Mouse (Mus musculus) left cerebral cortex, adult 18-20 months (tissue): Measurements from ENCODE around the gene Pam. TPM values are rescaled to one million over a fixed set of nuclear protein-coding genes. Genes with fewer than 3 reads are reported as not detected.

Source experiments
- DNase-seq, 2 experiments: peaks; one replicate each; pipeline ENCODE4 v3.0.0; 2021 to 2022; ENCODE audit warnings: low spot score in 2 of 2, mixed read lengths in 1 of 2
- total RNA-seq, 2 experiments: library from RNA; stranded (reverse); gene quantifications; 2 replicates each; pipeline ENCODE4 v1.2.3; 2021

Gene Pam
- total RNA-seq, 2 experiments from 2014 or later: 257 to 260 TPM

DNA sequence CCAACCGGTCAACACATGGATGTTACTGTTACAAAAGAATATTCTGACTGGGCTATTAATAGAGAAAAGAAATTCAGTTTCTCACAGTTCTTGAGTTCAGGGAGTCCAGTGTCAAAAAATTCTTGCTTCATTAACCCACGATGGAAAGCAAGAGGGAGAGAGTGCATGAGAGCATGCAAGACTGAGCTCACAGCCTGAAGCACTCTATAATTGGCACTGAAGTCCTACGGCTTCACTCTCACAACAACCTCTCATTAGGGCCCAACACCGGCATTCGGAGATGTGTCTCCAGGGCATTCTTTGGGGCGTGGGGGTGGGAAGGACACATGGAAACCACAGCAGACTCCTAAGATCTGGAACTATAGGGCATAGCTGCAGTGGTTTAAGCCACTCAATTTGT lies 12.5 kb downstream of the Pam start:
- no peak for DNase-seq

GRCm38 (mm10) chr1:98080431-98080830 lies 15.0 kb downstream of the Pam start:
- DNase-seq: no peak

DNA sequence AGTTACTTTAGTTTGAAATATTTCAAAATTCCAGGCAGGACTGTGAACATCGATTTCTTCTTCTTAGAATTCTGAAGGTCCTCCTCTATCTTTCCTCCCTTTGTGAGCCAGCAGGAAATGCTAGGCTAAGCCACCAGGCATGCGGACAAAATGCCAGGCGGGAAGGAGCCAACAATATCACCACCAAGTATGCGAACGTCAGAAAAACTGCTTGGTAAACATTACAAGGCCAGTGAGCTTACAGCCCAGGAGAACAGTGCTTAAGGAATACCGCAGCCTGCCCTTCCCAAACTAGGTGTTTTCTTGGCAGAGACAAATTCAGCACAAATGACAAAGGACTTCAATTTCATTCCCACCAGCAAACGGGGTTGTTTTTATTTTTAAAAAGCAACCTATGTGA lies 15.8 kb downstream of the Pam start:
- DNase-seq: no peak

GRCm38 (mm10) chr1:98078735-98079134 lies 16.7 kb downstream of the Pam start:
- no peak for DNase-seq

DNA sequence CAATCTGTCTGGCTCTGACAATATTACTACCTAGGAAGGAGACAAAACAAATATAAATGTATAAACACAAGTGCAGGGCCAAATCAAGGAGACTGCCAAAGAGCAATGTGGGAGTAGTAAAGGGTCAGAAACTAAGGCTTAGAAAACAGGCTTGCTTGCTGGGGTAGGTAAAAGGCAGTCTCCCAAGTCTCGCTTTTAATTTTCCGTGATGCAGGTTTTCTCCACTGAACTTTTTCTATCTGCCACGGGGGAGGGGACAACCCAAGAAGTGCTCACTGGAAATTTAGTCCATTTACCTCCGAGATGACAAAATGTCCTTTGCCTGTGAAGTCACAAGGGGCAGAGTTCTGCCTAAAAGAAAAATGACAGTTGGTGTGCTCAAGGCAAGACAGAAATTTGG lies 21.6 kb downstream of the Pam start:
- DNase-seq: no peak

DNA sequence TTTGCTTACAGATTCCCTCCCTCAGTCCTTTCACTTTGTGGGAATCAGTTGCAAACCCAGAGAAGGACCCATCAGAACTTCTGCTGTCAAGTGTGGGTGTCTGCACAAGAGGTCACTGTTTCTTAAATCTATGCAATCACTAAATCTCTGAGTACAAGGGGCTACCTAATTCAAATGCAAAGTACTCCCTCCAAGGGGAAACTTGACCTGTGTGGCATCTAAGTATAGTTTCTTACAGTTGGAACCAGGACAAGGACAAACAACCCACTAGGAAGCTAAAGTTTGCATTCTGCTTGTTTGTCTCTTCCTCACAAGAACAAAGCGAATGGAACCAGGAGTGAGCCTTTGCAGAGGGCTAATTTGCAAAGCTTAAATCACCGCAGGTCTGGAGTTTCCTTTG lies 22.3 kb downstream of the Pam start:
- DNase-seq: no peak

GRCm38 (mm10) chr1:98072045-98072444 lies 23.4 kb downstream of the Pam start:
- no peak for DNase-seq

GRCm38 (mm10) chr1:98071436-98071835 lies 24.0 kb downstream of the Pam start:
- DNase-seq: no peak

DNA sequence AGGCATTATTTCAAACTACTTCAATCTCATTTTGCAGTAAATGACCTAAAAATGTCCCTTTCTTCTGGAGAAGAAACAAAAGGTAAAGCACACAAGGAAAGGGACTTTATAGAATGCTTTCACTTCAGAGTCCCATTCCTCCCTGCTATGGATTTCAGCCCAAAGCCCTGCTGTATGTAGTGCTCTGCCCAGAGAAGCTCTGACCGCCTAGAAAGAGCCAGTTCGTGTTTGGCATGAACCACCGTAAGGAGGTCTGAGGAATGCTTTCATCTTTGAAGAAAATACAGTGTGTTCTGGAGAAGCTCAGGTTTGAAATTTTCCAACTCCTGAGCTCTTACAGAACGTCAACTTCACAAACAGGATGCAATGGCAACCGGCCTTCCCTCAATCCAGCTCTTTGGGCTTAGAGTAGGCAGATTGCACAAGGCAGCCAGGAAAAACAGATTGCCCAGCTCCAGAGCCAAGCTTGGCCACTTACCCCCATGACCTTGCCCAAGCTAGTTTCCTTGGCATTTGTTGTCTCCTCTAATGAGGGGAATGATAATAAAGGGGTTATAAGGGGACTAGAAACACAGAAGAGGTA lies 24.6 kb downstream of the Pam start:
- no peak for DNase-seq

DNA sequence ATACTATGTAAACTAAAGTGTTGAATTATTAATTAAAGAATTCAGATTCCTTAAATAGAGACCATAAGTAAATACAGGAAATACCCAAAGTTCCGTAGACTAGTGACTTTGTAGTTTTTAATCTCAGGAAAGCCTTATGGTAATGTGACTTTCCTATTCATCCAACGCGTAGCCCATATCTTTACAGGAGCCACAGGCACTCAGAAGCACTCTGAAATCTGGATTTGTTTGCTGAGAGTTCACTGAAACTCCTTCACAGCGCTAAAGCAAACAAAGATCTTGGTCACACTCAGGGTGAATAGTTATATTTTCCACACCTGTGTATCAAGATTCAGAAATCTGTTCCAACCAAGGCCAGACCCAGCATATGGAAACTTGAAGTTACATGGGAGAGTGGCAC lies 27.3 kb downstream of the Pam start:
- DNase-seq: no peak

DNA sequence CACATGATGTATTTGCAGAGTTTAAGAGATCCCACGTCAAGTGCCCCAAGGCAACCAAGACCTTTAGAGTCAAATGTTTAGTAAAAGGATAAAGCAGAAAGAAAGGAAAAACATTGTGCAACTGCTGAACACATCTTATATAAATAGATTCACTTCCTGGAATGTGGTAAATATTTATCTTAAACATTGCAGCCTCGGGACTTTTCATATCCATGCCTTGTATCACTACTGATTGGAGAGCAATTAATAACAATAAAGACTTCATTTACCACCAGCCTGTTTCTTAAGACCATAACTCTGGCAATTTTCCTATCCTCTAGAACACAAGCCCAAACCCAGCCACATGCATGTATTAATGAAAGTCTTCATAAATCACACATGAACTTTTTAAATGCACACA lies 33.4 kb downstream of the Pam start:
- DNase-seq: no peak

GRCm38 (mm10) chr1:98059401-98059800 lies 36.0 kb downstream of the Pam start:
- no peak for DNase-seq

DNA sequence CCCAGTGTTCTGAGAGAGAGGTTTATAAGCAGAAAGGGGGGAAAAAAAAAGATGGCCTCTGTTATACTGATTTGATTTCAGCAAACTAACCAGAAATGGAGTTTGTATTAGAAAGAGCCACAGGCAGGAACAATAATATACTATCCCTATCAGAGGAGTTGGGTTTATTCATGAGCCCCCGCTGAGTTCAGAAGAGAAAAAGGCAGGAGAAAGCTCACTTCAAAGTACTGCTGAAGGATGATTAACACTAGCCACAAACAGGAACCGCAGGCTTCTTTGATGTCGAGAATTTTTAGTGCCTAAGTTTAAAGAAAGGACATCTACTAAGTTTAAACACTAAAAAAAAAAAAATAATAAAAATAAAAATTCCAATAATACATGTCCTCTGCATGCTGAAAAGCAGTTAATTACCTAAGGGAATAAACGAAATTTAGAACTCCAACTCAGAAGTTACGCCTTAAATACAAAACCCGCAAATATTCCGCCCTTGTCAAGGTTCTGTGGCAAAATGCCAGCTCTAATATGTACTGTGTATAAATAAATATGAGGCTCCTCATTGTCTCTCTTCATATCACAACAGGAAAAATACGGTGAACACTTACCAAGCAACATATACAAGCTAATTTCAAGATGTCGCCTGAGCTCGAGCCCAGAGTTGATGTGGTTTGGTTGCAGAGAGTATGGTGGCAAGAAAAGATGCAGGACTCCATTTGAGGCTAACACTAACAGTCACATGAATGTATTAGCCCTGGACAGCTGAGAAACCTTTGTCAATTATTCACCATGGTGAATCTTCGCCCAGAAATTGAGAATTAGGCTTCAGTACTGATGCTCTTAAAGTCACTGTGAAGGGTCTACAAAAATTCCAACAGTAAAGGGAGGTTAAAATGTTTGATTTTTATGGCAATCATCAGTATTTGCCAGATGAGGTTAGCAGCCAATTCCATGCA lies 38.2 kb downstream of the Pam start:
- DNase-seq: no peak

GRCm38 (mm10) chr1:98056277-98056676 lies 39.2 kb downstream of the Pam start:
- no peak for DNase-seq

- DNase-seq: no peak
These were observed 39.9 kb downstream of the Pam start for GRCm38 (mm10) chr1:98055591-98055990.

GRCm38 (mm10) chr1:98053994-98054393 lies 41.5 kb downstream of the Pam start:
- no peak for DNase-seq

- no peak for DNase-seq
These were observed 42.0 kb downstream of the Pam start for GRCm38 (mm10) chr1:98053447-98053846.

GRCm38 (mm10) chr1:98052775-98053174 lies 42.7 kb downstream of the Pam start:
- no peak for DNase-seq

DNA sequence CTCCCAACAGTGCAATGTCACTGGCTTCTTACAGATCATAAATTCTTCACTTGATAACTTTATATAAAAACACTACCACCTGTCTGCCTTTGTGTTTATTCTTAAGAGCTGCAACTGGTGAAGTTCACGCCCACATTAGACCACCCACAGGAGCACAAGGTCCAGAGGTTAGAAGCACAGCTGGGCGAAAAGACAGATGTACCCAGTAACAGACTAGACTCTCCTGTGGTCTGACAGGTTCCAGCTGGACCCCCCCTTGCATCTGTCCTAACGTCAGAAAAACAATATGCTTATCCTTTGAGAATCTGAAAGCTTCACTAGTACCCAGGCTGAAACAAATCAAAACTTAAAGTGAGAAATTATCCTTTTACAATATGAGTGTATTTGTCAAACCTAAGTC lies 44.4 kb downstream of the Pam start:
- DNase-seq: no peak

DNA sequence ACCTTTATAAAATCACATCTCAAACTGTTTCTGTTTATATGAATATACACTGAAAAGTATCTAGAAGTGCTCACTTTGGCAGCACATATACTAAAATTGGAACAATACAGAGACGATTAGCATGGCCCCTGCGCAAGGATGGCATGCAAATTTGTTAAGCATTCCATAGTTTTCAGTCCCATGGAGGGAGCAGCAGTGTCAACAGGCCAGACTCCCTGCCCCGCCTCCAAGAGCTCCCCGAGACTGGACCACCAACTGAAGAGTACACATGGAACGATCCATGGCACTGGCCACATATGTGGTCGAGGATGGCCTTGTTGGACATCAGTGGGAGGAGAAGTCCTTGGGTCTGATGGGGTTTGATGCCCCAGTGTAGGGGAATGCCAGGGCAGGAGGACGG lies 45.7 kb downstream of the Pam start:
- DNase-seq: no peak

DNA sequence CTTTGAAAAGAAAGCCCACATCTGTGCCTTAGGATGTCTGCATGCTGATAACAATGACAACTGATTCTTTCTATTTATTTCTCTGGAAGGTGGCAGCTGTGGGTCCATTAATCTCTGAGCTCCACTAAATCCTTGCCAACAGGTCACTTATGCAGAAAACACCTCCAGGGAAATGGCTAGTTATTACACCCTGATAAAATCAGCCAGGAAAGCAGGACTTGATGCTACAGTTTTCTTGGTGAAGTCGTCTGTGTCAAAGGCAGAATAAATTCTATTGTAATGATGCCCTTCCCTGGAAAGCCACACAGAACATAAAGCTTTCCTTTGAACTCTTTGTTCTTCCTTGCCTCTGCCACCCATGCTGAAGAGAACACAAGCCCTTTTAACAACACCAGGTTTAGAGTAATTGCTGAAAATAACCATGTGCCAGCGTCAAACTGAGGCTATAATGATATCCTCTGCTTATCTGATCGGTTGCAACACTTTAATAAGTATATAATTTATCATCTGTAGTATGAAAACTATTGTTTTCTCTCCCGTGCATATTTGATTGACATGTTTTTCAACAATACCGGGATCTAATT lies 47.1 kb downstream of the Pam start:
- DNase-seq: no peak
